Mouse (Mus musculus): ENCODE measurements around the gene Gm6882.
"Not testable (repeated sequence)": the region's sequence is repeated elsewhere in the genome, so short reads cannot be mapped to it uniquely, and the experiment has no call there.

Gene Gm6882

DNA sequence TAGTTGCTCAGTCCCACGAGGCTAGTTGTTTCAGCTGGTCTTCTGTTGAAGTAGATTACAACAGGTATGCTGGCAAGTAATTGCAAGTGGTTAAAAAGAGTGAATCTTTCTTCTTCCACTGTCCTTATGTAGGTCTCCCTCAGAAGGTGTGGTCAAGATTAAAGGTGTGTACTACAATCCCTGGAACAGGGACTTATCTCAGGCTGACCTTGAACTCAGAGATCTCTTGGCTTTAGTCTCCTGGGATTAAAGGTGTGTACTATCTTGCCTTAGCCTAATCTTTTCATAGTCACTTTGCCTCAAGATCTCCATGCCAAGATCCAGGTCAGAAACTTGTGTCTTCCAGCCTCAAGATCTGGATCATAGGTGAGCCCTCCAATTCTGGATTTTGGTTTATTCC lies at the start of gene Gm6882:
Gene Gm6882, minus strand, starts transcription at position 101 of the 400 bp plus-strand sequence.
- CTCF ChIA-PET: not testable (repeated sequence)
